Mouse (Mus musculus): ENCODE measurements around the gene Tnrc6b. TPM values are rescaled to one million over a fixed set of nuclear protein-coding genes. Genes with fewer than 3 reads are reported as not detected.

Gene Tnrc6b
- polyA plus RNA-seq, 1 experiment from 2014 or later = 21.2 TPM

DNA sequence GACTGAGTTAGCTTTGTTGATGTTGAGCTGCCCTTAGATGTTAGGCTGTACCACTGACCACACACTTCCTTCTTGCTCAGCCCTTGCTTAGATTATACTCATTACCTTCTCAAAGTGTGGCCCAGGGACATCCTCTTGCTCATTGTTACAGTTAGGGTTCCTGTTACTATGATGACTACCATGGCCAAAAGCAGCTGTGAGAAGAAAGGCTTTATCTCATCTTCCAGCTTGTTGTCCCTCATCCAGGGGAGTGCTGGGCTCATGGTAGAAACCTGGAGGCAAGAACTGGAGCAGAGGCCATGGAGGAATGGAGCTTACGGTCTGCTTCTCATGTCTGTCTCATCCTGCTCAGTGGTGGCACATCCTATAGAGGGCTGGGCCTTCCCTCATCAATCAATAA, 28.9 kb downstream of the Tnrc6b start:
- Histone ChIP-seq H3K4me1 (ENCODE audit: control insufficient read depth, insufficient read depth, low read length) (peaks cover 2% of the 10 kb centered on the region; the same call in 1 of the 2 replicates), H3K9ac (ENCODE audit: low read length) (no peak overlapping the region), H3K4me3 (ENCODE audit: low read length) (no peak overlapping the region), H3K4me2 (ENCODE audit: low read depth, low read length) (no peak overlapping the region), H3K27me3 (ENCODE audit: control insufficient read depth, insufficient read depth, low read length) (no peaks in the 10 kb centered on the region), H3K9me3 (replicated peaks; ENCODE audit: control insufficient read depth, low read length) (no peaks in the 10 kb centered on the region), H3K36me3 (ENCODE audit: control insufficient read depth, insufficient read depth) (no peaks in the 10 kb centered on the region), H3K27ac (ENCODE audit: low read length) (no peak overlapping the region)
- no peak for ATAC-seq (replicated peaks; ENCODE audit: extremely low read depth, insufficient read depth, low FRiP score)
- WGBS = 95% methylated on average over 1 of the region's 1 CpGs

DNA sequence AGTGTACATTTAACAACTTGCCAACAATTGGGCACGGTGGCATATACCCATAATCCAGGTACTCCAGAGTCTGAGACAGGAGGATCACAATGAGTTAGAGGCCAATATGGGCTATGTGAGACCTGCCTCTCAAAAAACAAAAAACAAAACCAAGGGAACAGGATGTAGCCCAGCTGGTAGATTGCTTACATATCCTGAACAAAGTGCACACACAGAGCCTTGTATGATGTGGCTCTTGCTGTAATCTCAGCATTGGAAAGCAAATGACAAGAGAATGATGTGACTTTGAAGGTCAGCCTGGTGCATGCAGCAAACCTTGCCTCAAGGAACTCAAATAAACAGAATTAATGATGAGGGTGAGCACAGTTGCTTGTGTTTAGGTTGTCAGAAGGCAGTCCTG, 30.7 kb downstream of the Tnrc6b start:
- H3K9ac ChIP-seq (ENCODE audit: low read length) = no peak overlapping the region
- no peak overlapping the region for H3K4me2 ChIP-seq (ENCODE audit: low read depth, low read length)
- 75% methylated on average over 1 of the region's 1 CpGs for WGBS
- peaks cover 2% of the 10 kb centered on the region; the same call in 1 of the 2 replicates for H3K4me1 ChIP-seq (ENCODE audit: control insufficient read depth, insufficient read depth, low read length)
- H3K4me3 ChIP-seq (ENCODE audit: low read length) = no peak overlapping the region
- no peak overlapping the region for H3K27ac ChIP-seq (ENCODE audit: low read length)
- no peaks in the 10 kb centered on the region for H3K36me3 ChIP-seq (ENCODE audit: control insufficient read depth, insufficient read depth)
- ATAC-seq (replicated peaks; ENCODE audit: extremely low read depth, insufficient read depth, low FRiP score) = no peak
- no peaks in the 10 kb centered on the region for H3K27me3 ChIP-seq (ENCODE audit: control insufficient read depth, insufficient read depth, low read length)
- H3K9me3 ChIP-seq (replicated peaks; ENCODE audit: control insufficient read depth, low read length) = no peaks in the 10 kb centered on the region

DNA sequence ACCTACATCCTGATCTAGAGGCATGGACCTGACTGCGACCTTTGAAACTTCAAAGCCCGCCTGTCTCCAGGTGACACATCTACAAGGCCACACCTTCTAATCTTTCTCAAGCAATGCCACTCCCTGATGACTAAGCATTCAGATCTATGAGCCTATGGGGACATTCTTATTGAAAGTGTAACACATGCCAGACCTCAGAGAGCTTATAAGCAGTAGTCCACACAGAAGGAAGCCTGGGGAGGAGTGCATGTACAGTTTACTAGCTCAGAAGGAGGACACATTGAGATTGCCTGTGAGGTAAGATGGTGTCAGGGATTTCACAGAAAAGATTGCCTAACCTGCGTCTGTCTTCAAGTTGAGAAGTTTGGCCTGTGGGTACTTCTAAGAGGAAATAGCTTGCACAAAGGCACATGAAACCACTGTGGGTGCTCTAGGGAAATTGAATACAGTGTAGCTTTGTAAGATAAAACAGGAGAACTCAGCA, 31.9 kb downstream of the Tnrc6b start:
- Histone ChIP-seq H3K9me3 (replicated peaks; ENCODE audit: control insufficient read depth, low read length) (no peaks in the 10 kb centered on the region), H3K9ac (ENCODE audit: low read length) (no peak overlapping the region), H3K27ac (ENCODE audit: low read length) (no peak overlapping the region), H3K36me3 (ENCODE audit: control insufficient read depth, insufficient read depth) (no peaks in the 10 kb centered on the region), H3K27me3 (ENCODE audit: control insufficient read depth, insufficient read depth, low read length) (no peaks in the 10 kb centered on the region), H3K4me1 (ENCODE audit: control insufficient read depth, insufficient read depth, low read length) (peaks cover 2% of the 10 kb centered on the region; the same call in 1 of the 2 replicates), H3K4me2 (ENCODE audit: low read depth, low read length) (no peak overlapping the region), H3K4me3 (ENCODE audit: low read length) (no peak overlapping the region)
- no peak for ATAC-seq (replicated peaks; ENCODE audit: extremely low read depth, insufficient read depth, low FRiP score)
- 77% methylated on average over 3 of the region's 3 CpGs for whole genome bisulfite sequencing

DNA sequence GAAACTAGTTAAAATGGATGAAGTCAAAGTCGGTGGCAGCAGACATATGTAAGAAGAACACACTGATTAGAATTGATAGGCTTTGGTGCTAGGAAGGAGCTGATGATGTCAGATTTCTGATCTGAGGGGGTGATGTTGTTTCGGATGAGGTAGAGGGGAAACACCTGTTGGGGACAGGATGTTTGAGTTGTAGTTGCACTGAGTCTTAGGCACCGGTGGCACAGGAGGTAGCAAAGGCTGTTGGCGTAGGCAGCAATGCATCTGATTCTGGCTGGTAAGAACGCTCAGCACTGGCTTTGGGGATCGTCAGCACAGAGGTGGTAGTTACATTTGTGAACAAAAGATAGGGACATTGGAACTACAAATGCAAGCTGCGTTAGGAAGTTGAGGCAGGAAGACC, 32.5 kb downstream of the Tnrc6b start:
- Histone ChIP-seq H3K9me3 (replicated peaks; ENCODE audit: control insufficient read depth, low read length) (no peaks in the 10 kb centered on the region), H3K27ac (ENCODE audit: low read length) (no peak overlapping the region), H3K4me1 (ENCODE audit: control insufficient read depth, insufficient read depth, low read length) (peaks cover 2% of the 10 kb centered on the region; the same call in 1 of the 2 replicates), H3K9ac (ENCODE audit: low read length) (no peak overlapping the region), H3K4me2 (ENCODE audit: low read depth, low read length) (no peak overlapping the region), H3K27me3 (ENCODE audit: control insufficient read depth, insufficient read depth, low read length) (no peaks in the 10 kb centered on the region), H3K4me3 (ENCODE audit: low read length) (no peak overlapping the region), H3K36me3 (ENCODE audit: control insufficient read depth, insufficient read depth) (no peaks in the 10 kb centered on the region)
- WGBS = 78% methylated on average over 7 of the region's 7 CpGs
- ATAC-seq (replicated peaks; ENCODE audit: extremely low read depth, insufficient read depth, low FRiP score) = no peak

DNA sequence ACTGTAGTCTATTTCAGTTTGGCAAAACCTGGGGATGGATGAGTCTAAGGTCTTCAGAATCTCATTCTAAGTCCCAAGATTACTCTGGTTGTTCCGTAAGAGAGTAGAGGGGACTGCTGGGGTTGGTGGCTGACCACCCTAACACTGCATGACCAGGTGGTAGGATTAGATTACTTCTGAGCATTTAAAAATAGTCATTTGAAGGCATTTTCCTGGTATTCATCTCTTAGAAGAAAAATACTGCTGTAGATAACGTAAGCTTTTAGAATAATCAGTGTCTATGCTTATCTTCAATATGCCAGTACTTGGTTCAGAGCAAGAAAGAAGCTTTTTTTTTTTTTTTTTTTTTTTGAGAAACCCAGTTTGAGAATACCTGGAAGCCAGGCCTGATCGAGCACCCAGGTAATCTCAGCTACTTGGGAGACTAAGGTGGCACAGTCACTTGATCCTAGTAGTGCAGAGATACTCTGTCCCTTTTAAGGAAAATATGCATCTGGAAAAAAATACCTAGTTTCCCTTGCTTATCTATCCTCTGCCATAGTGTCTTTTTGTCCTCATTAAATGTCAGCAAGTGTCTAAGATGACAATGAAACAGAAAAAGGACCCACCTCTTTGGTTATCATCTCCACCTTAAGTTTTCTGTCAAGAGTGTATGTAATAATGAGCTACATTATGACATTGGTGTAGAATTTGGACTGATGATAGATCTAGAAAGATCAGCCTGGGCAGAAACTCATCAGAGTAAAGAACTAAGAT, 33.7 kb downstream of the Tnrc6b start:
- Histone ChIP-seq H3K9ac (ENCODE audit: low read length) (no peak overlapping the region), H3K4me1 (ENCODE audit: control insufficient read depth, insufficient read depth, low read length) (peaks cover 2% of the 10 kb centered on the region; the same call in 1 of the 2 replicates), H3K9me3 (replicated peaks; ENCODE audit: control insufficient read depth, low read length) (no peaks in the 10 kb centered on the region), H3K27me3 (ENCODE audit: control insufficient read depth, insufficient read depth, low read length) (no peaks in the 10 kb centered on the region), H3K27ac (ENCODE audit: low read length) (no peak overlapping the region), H3K36me3 (ENCODE audit: control insufficient read depth, insufficient read depth) (no peaks in the 10 kb centered on the region), H3K4me2 (ENCODE audit: low read depth, low read length) (no peak overlapping the region), H3K4me3 (ENCODE audit: low read length) (no peak overlapping the region)
- ATAC-seq (replicated peaks; ENCODE audit: extremely low read depth, insufficient read depth, low FRiP score) = no peak
- 74% methylated on average over 3 of the region's 3 CpGs for WGBS

DNA sequence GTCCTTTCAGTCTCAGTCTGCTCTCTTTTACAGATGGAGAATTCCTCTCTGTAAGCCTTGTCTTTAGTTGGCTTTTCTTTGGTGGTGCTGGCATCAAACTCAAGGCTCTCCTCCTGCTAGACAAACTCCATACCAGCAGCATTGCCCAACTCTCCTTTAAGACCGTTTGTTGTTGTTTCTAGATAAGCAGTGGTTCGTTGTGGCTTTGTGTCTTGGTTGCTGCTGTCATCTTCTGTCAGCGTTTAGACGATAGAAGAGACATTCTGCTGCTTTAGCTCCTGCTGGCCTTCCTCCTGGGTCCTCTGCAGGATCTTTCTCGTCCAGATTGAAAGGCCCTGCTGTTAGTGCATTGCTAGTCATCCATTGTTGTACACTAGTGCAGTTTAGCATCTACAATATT, 37.9 kb downstream of the Tnrc6b start:
- 24% methylated on average over 5 of the region's 5 CpGs for WGBS
- Histone ChIP-seq H3K9ac (ENCODE audit: low read length) (no peak overlapping the region), H3K4me1 (ENCODE audit: control insufficient read depth, insufficient read depth, low read length) (no peaks in the 10 kb centered on the region), H3K4me2 (ENCODE audit: low read depth, low read length) (no peak overlapping the region), H3K36me3 (ENCODE audit: control insufficient read depth, insufficient read depth) (no peaks in the 10 kb centered on the region), H3K4me3 (ENCODE audit: low read length) (no peak overlapping the region), H3K27me3 (ENCODE audit: control insufficient read depth, insufficient read depth, low read length) (no peaks in the 10 kb centered on the region), H3K9me3 (replicated peaks; ENCODE audit: control insufficient read depth, low read length) (no peaks in the 10 kb centered on the region), H3K27ac (ENCODE audit: low read length) (no peak overlapping the region)
- ATAC-seq (replicated peaks; ENCODE audit: extremely low read depth, insufficient read depth, low FRiP score) = no peak

DNA sequence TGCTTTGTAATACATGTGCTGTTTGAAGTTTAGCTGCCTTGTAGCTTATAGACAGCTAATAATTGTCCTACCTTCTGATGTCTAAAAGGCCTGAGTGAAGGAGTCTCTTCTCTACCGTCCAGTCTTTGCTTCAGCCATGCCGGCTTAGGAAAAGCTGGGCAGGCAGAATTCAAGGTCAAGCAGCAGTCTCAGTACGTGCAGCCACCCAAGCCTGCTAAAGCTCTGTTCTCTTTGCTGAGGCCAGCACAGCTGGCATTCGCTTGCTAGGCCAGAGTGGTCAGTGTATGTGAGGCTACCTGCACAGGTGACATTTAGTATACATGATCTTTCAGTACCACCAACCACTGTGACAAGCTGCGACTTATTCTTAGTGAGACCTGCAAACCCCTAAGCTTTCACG, 42.2 kb downstream of the Tnrc6b start:
- Histone ChIP-seq H3K36me3 (ENCODE audit: control insufficient read depth, insufficient read depth) (no peaks in the 10 kb centered on the region), H3K4me1 (ENCODE audit: control insufficient read depth, insufficient read depth, low read length) (no peaks in the 10 kb centered on the region), H3K4me2 (ENCODE audit: low read depth, low read length) (no peak overlapping the region), H3K27me3 (ENCODE audit: control insufficient read depth, insufficient read depth, low read length) (no peaks in the 10 kb centered on the region), H3K9ac (ENCODE audit: low read length) (no peak overlapping the region; the same call in 1 of the 2 replicates), H3K4me3 (ENCODE audit: low read length) (no peak overlapping the region), H3K27ac (ENCODE audit: low read length) (no peak overlapping the region), H3K9me3 (replicated peaks; ENCODE audit: control insufficient read depth, low read length) (no peaks in the 10 kb centered on the region)
- no peak for ATAC-seq (replicated peaks; ENCODE audit: extremely low read depth, insufficient read depth, low FRiP score)
- 59% methylated on average over 6 of the region's 6 CpGs for WGBS

DNA sequence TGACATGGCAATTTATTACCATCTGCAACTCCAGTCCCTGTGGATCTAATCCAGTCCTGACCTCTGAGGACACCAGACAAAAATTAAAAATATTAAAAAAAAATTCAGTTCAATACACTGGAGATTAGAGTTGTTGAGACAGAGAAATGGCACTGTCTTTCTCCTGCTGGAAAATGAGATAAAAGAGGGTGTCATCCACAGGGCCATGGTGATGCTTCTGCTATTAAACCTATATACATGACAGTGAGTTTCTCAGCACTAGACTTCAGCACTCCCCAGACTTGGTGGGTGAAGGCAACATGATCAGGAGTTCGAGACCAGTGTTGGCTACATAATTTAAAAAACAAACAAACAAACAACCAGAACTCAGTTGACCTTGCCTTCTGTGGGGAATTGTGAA, 43.0 kb downstream of the Tnrc6b start:
- Histone ChIP-seq H3K27ac (ENCODE audit: low read length) (no peak overlapping the region), H3K4me1 (ENCODE audit: control insufficient read depth, insufficient read depth, low read length) (no peaks in the 10 kb centered on the region), H3K9me3 (replicated peaks; ENCODE audit: control insufficient read depth, low read length) (no peaks in the 10 kb centered on the region), H3K4me2 (ENCODE audit: low read depth, low read length) (no peak overlapping the region), H3K4me3 (ENCODE audit: low read length) (no peak overlapping the region), H3K27me3 (ENCODE audit: control insufficient read depth, insufficient read depth, low read length) (no peaks in the 10 kb centered on the region), H3K9ac (ENCODE audit: low read length) (no peak overlapping the region), H3K36me3 (ENCODE audit: control insufficient read depth, insufficient read depth) (no peaks in the 10 kb centered on the region)
- no peak for ATAC-seq (replicated peaks; ENCODE audit: extremely low read depth, insufficient read depth, low FRiP score)
- 88% methylated on average over 1 of the region's 1 CpGs for WGBS

DNA sequence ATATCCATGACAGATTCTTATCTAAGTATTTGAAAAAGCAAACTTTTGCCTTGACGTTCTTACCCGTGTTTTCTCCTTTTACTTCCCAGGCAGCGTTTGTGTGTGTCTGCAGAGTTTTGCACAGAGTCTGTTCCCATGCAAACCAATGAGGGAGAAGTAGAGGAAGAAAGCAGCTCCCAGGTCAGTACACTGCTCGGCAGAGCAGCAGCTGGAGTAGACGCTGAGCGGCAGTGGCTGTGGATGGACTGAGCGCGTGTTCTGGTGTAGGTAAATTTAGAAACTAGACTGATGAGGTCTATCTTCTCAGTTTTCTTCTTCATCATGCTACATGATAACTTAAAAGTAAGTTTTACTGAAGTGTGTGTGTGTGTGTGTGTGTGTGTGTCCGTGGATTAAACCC, 48.3 kb downstream of the Tnrc6b start:
- no peak overlapping the region for H3K4me3 ChIP-seq (ENCODE audit: low read length)
- no peak overlapping the region for H3K4me2 ChIP-seq (ENCODE audit: low read depth, low read length)
- ATAC-seq (replicated peaks; ENCODE audit: extremely low read depth, insufficient read depth, low FRiP score) = no peak
- H3K27ac ChIP-seq (ENCODE audit: low read length) = no peak overlapping the region
- H3K4me1 ChIP-seq (ENCODE audit: control insufficient read depth, insufficient read depth, low read length) = no peaks in the 10 kb centered on the region
- no peaks in the 10 kb centered on the region for H3K9me3 ChIP-seq (replicated peaks; ENCODE audit: control insufficient read depth, low read length)
- no peaks in the 10 kb centered on the region for H3K36me3 ChIP-seq (ENCODE audit: control insufficient read depth, insufficient read depth)
- no peaks in the 10 kb centered on the region for H3K27me3 ChIP-seq (ENCODE audit: control insufficient read depth, insufficient read depth, low read length)
- WGBS = 69% methylated on average over 9 of the region's 9 CpGs
- no peak overlapping the region for H3K9ac ChIP-seq (ENCODE audit: low read length)
